Mouse (Mus musculus) heart, adult 9 months (tissue): Measurements from ENCODE around the gene Ick.

ENCODE experiments used
- DNase-seq, 2 experiments: peaks; one replicate each; pipeline ENCODE4 v3.0.0; 2022; ENCODE audit warnings: low spot score in 2 of 2

The Ick gene

GRCm38 (mm10) chr9:78190651-78191634 is 82.0 kb downstream of the Ick start:
- DNase-seq, result no peak

- DNase-seq, result peak in 1 of 2 experiments; percentile 51
These were observed 82.7 kb downstream of the Ick start for GRCm38 (mm10) chr9:78191736-78192135.

GRCm38 (mm10) chr9:78193902-78194597 is 85.1 kb downstream of the Ick start:
- peak; percentile 53 to 58 for DNase-seq

- DNase-seq, result no peak
These were observed 86.0 kb downstream of the Ick start for GRCm38 (mm10) chr9:78195034-78195433.

- DNase-seq, result no peak
These were observed 88.8 kb downstream of the Ick start for GRCm38 (mm10) chr9:78197801-78198200.

- DNase-seq, result no peak
These were observed 95.2 kb downstream of the Ick start for GRCm38 (mm10) chr9:78204194-78204593.

GRCm38 (mm10) chr9:78208956-78209355 is 100.0 kb downstream of the Ick start:
- no peak for DNase-seq

GRCm38 (mm10) chr9:78210079-78210478 is 101.1 kb downstream of the Ick start:
- no peak for DNase-seq

- no peak for DNase-seq
These were observed 101.8 kb downstream of the Ick start for GRCm38 (mm10) chr9:78210821-78211220.

GRCm38 (mm10) chr9:78211521-78211920 is 102.5 kb downstream of the Ick start:
- no peak for DNase-seq

- peak; percentile 56 to 65 for DNase-seq
These were observed 103.5 kb downstream of the Ick start for GRCm38 (mm10) chr9:78212341-78213049.

- no peak for DNase-seq
These were observed 108.1 kb downstream of the Ick start for GRCm38 (mm10) chr9:78217074-78217473.
